Mouse (Mus musculus) lung, embryonic 16.5 days (tissue): ENCODE measurements at regions not wholly inside any gene's neighbourhood (a gene's known extent, or its start where the extent isn't known, plus 50 kb on each side); places are given as distances from the start of the nearest gene placed in this dataset.

ENCODE experiments used
- ATAC-seq: fragments of 200-750 bp; cut with Nextera tagmentation; 2 replicates; pipeline ENCODE4 v1.8.0; 2017; ENCODE audit warnings: low read depth, mild to moderate bottlenecking, moderate library complexity
- H3K27ac ChIP-seq: fragments of 300-500 bp; sonication (generic); 2 replicates; pipeline ENCODE4 v1.5.1; 2014; ENCODE audit warnings: mild to moderate bottlenecking, control low read depth, low read length
- H3K27me3 ChIP-seq: fragments of 300-500 bp; sonication (generic); 2 replicates; pipeline ENCODE4 v1.6.1; 2014; ENCODE audit warnings: low read depth, low read length, mixed read lengths; ENCODE audit not compliant: control insufficient read depth, insufficient read depth
- H3K36me3 ChIP-seq: fragments of 300-500 bp; sonication (generic); 2 replicates; pipeline ENCODE4 v1.6.1; 2014; ENCODE audit warnings: low read length; ENCODE audit not compliant: control insufficient read depth, insufficient read depth
- H3K4me1 ChIP-seq: fragments of 300-500 bp; sonication (generic); replicated peaks from 2 replicates; pipeline ENCODE4 v1.6.1; 2014; ENCODE audit warnings: low read length, mixed read lengths; ENCODE audit not compliant: control insufficient read depth, insufficient read depth
- H3K4me2 ChIP-seq: fragments of 300-500 bp; sonication (generic); 2 replicates; pipeline ENCODE4 v1.6.1; 2014; ENCODE audit warnings: low read depth, low read length, control low read depth
- H3K4me3 ChIP-seq: fragments of 300-500 bp; sonication (generic); 2 replicates; pipeline ENCODE4 v1.5.1; 2014; ENCODE audit warnings: mild to moderate bottlenecking, low read length, control low read depth
- H3K9ac ChIP-seq: fragments of 300-500 bp; sonication (generic); 2 replicates; pipeline ENCODE4 v1.6.1; 2014; ENCODE audit warnings: low read length, control low read depth
- H3K9me3 ChIP-seq: fragments of 300-500 bp; sonication (generic); 2 replicates; pipeline ENCODE4 v1.6.1; 2016; ENCODE audit warnings: low read length; ENCODE audit not compliant: control insufficient read depth
- WGBS: fragments of 180-500 bp; shearing (Covaris S2); extraction: QIAGEN DNeasy Blood & Tissue Kit; methylation state at CpG from one replicate; pipeline ENCODE4 v1.1.7; 2014; 5-methylcytosine and 5-hydroxymethylcytosine counted together

GRCm38 (mm10) chr13:43954714-43955393 is 170.3 kb downstream of the Cd83 start:
- Histone ChIP-seq H3K9ac (no peak overlapping the region), H3K27ac (no peak overlapping the region), H3K4me1 (peaks cover 10% of the 10 kb centered on the region), H3K4me2 (no peak overlapping the region), H3K9me3 (no peaks in the 10 kb centered on the region), H3K27me3 (no peaks in the 10 kb centered on the region), H3K36me3 (no peaks in the 10 kb centered on the region), H3K4me3 (no peak overlapping the region)
- 79% methylated on average over 10 of the region's 10 CpGs for WGBS
- ATAC-seq = no peak

GRCm38 (mm10) chr13:43957046-43957445 is 172.5 kb downstream of the Cd83 start:
- H3K9me3 ChIP-seq = no peaks in the 10 kb centered on the region

DNA sequence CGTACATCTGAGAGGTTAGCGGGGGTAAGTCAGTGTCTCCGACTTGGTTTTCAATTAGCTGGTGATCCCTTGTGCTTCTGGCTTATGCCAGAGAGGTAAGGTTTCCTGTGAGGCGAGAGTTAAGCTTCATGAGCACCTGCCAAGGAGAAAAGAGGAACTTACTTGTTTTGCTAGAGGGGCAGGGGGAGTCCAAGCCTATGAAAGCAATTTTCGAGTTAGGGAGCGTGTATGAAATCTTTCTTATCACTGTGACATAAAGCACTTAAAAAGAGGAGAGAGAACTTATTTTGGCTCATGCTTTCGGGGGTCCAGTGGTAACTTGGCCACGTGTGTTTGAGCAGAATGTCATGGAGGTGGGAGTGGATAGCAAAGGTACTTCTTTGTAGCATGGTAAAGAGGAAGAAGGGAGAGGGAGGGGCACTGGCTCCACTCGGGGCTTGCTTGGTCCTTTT is 174.6 kb downstream of the Cd83 start:
- ATAC-seq = no peak
- no peaks in the 10 kb centered on the region for H3K9me3 ChIP-seq
- no peak overlapping the region for H3K4me3 ChIP-seq
- H3K9ac ChIP-seq = no peak overlapping the region
- H3K27ac ChIP-seq = no peak overlapping the region
- H3K36me3 ChIP-seq = no peaks in the 10 kb centered on the region
- H3K27me3 ChIP-seq = no peaks in the 10 kb centered on the region
- no peaks in the 10 kb centered on the region for H3K4me1 ChIP-seq
- 50% methylated on average over 9 of the region's 9 CpGs for WGBS
- H3K4me2 ChIP-seq = no peak overlapping the region

More at GRCm38 (mm10) chr13:43957046-43957445, 172.5 kb downstream of the Cd83 start:
- Histone ChIP-seq H3K4me2 (no peak overlapping the region), H3K36me3 (no peaks in the 10 kb centered on the region), H3K27ac (no peak overlapping the region), H3K27me3 (no peaks in the 10 kb centered on the region), H3K4me3 (no peak overlapping the region), H3K9ac (no peak overlapping the region), H3K4me1 (no peaks in the 10 kb centered on the region)
- ATAC-seq = no peak
- WGBS = 93% methylated on average over 2 of the region's 2 CpGs

DNA sequence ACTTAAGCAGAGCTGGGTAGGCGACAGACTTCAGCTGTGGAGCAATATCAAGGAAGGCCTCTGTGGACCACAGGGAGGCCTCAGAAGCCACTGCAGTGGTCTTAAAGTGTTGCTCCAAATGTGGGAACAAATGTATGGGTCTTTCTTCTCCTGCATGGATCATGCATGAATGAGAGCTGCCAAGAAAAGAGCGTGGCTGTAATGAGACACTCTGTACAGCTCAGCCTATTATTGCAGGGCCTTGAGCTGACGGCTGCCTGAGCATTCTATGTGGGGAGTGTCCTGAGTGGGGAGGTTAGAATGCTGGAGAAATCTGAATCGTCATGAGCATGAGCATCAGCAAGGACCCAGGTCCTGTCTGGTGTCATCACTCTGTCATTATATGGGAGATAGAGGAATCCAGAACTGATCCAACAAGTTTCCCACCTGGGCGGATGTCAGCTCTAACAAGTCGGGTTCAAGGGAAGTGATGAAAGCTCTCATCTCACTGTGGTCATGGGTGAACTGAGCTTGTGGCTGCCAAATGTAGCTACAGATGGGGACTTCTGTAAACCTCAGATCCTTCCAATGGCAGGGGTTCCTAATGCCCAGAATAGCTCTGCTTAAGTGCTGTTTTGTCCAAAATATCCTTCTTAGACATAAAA is 176.6 kb downstream of the Cd83 start:
- Histone ChIP-seq H3K4me3 (no peak overlapping the region), H3K4me1 (no peaks in the 10 kb centered on the region), H3K4me2 (no peak overlapping the region), H3K9ac (no peak overlapping the region), H3K9me3 (no peaks in the 10 kb centered on the region), H3K36me3 (no peaks in the 10 kb centered on the region), H3K27me3 (no peaks in the 10 kb centered on the region), H3K27ac (no peak overlapping the region)
- 58% methylated on average over 6 of the region's 6 CpGs for WGBS
- no peak for ATAC-seq

DNA sequence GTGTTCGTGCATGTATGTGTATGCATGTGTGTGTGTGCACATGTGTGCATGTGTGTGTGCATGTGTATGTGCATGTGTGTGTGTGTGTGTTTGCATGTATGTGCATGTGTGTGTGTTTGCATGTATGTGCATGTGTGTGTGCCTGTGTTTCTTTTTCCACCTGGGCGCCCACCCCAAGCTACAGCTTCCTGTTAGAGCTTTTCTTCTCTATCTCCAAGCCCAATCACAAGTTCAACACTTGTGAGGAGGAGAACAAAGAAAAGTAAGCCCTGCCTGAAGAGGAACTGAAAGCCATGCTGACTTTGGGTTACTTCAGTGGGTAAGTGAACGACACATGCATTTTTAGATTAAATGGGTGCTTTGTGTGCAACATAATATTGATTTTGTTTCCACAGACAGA is 177.4 kb downstream of the Cd83 start:
- H3K4me3 ChIP-seq = no peak overlapping the region
- 67% methylated on average over 3 of the region's 3 CpGs for WGBS
- H3K9me3 ChIP-seq = no peaks in the 10 kb centered on the region
- no peak overlapping the region for H3K9ac ChIP-seq
- H3K4me1 ChIP-seq = no peaks in the 10 kb centered on the region
- H3K27me3 ChIP-seq = no peaks in the 10 kb centered on the region
- no peak overlapping the region for H3K27ac ChIP-seq
- ATAC-seq = no peak
- H3K36me3 ChIP-seq = no peaks in the 10 kb centered on the region
- H3K4me2 ChIP-seq = no peak overlapping the region

GRCm38 (mm10) chr13:43963321-43963720 is 178.7 kb downstream of the Cd83 start:
- Histone ChIP-seq H3K4me3 (no peak overlapping the region), H3K4me2 (no peak overlapping the region), H3K27me3 (no peaks in the 10 kb centered on the region), H3K4me1 (no peaks in the 10 kb centered on the region), H3K9me3 (no peaks in the 10 kb centered on the region), H3K27ac (no peak overlapping the region), H3K36me3 (no peaks in the 10 kb centered on the region), H3K9ac (no peak overlapping the region)
- no peak for ATAC-seq
- 67% methylated on average over 3 of the region's 3 CpGs for WGBS

GRCm38 (mm10) chr13:43965256-43965905 is 180.8 kb downstream of the Cd83 start:
- H3K9ac ChIP-seq = no peak overlapping the region
- H3K27ac ChIP-seq = no peak overlapping the region
- H3K36me3 ChIP-seq = no peaks in the 10 kb centered on the region
- H3K4me1 ChIP-seq = no peaks in the 10 kb centered on the region
- no peaks in the 10 kb centered on the region for H3K27me3 ChIP-seq
- 45% methylated on average over 4 of the region's 4 CpGs for WGBS
- no peaks in the 10 kb centered on the region for H3K9me3 ChIP-seq
- H3K4me2 ChIP-seq = no peak overlapping the region
- no peak overlapping the region for H3K4me3 ChIP-seq
- ATAC-seq = no peak

- 67% methylated on average over 5 of the region's 5 CpGs for WGBS
- H3K27me3 ChIP-seq = no peaks in the 10 kb centered on the region
Measured at GRCm38 (mm10) chr13:43967516-43967915, 182.9 kb downstream of the Cd83 start.

DNA sequence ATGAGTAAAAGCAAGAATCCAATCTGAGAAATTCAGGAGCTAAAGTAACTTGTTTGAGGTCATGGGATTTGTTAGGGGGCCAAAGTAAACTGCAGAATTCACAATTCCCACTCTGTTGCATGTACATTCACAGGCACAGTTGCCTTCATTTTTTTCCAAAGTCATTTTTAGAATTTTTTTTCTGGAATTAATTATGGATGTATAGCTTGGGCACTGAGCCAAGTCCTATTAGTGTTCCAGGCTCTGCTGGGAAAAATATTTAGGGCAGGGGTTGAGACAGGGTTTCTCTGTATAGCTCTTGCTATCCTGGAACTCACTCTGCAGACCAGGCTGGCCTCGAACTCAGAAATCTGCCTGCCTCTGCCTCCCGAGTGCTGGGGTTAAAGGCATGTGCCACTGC is 188.3 kb downstream of the Cd83 start:
- Histone ChIP-seq H3K9me3 (no peaks in the 10 kb centered on the region), H3K4me1 (no peaks in the 10 kb centered on the region), H3K27me3 (no peaks in the 10 kb centered on the region), H3K27ac (no peak overlapping the region), H3K9ac (no peak overlapping the region), H3K36me3 (no peaks in the 10 kb centered on the region), H3K4me3 (no peak overlapping the region), H3K4me2 (no peak overlapping the region)
- WGBS = 77% methylated on average over 2 of the region's 2 CpGs
- ATAC-seq = no peak

More at GRCm38 (mm10) chr13:43967516-43967915, 182.9 kb downstream of the Cd83 start:
- Histone ChIP-seq H3K9me3 (no peaks in the 10 kb centered on the region), H3K27ac (no peak overlapping the region), H3K4me3 (no peak overlapping the region), H3K9ac (no peak overlapping the region), H3K4me2 (no peak overlapping the region), H3K36me3 (no peaks in the 10 kb centered on the region), H3K4me1 (no peaks in the 10 kb centered on the region)
- no peak for ATAC-seq
